Mouse (Mus musculus): ENCODE results near the gene Ipo4.

Gene Ipo4

GRCm38 (mm10) chr14:55629312-55629711 lies 6.4 kb downstream of the Ipo4 start:
- peak; percentile 67 for DNase-seq

- no peak for DNase-seq
Observed at GRCm38 (mm10) chr14:55628077-55628827, 7.5 kb downstream of the Ipo4 start.

GRCm38 (mm10) chr14:55618486-55619195 lies 17.1 kb downstream of the Ipo4 start:
- no peak for DNase-seq

GRCm38 (mm10) chr14:55617822-55618221 lies 17.9 kb downstream of the Ipo4 start, which contains the start of gene Rec8:
Gene Rec8, plus strand, starts transcription at chr14:55618037.
- peak; percentile 45 for DNase-seq

- no peak for DNase-seq
Observed at GRCm38 (mm10) chr14:55616844-55617243, 18.9 kb downstream of the Ipo4 start.

GRCm38 (mm10) chr14:55615876-55616275 lies 19.9 kb downstream of the Ipo4 start:
- no peak for DNase-seq

GRCm38 (mm10) chr14:55614565-55615178 lies 21.1 kb downstream of the Ipo4 start:
- DNase-seq, result no peak

- no peak for DNase-seq
Observed at GRCm38 (mm10) chr14:55613346-55613745, 22.4 kb downstream of the Ipo4 start.

- DNase-seq, result no peak
Observed at GRCm38 (mm10) chr14:55608339-55608738, 27.4 kb downstream of the Ipo4 start.

GRCm38 (mm10) chr14:55605743-55606459 lies 29.9 kb downstream of the Ipo4 start:
- no peak for DNase-seq

- DNase-seq, result no peak
Observed at GRCm38 (mm10) chr14:55604823-55605222, 30.9 kb downstream of the Ipo4 start.

GRCm38 (mm10) chr14:55603633-55604576 lies 31.9 kb downstream of the Ipo4 start:
- DNase-seq, result peak; percentile 97

- no peak for DNase-seq
Observed at GRCm38 (mm10) chr14:55603271-55603632, 32.5 kb downstream of the Ipo4 start, which contains the start of gene Irf9. Gene Irf9, plus strand, starts transcription at chr14:55603571.

- DNase-seq, result no peak
Observed at GRCm38 (mm10) chr14:55598521-55599390, 37.0 kb downstream of the Ipo4 start.

GRCm38 (mm10) chr14:55596036-55596690 lies 39.6 kb downstream of the Ipo4 start:
- no peak for DNase-seq

GRCm38 (mm10) chr14:55592226-55592625 lies 43.5 kb downstream of the Ipo4 start:
- peak; percentile 30 for DNase-seq

GRCm38 (mm10) chr14:55591331-55591891 lies 44.3 kb downstream of the Ipo4 start, which contains the start of gene Rnf31:
Gene Rnf31, plus strand, starts transcription at chr14:55591708.
- DNase-seq, result peak; percentile 98

GRCm38 (mm10) chr14:55590748-55591330 lies 44.9 kb downstream of the Ipo4 start, which contains the start of gene Psme2:
Gene Psme2, minus strand, starts transcription at chr14:55591113.
- DNase-seq, result peak; percentile 99

GRCm38 (mm10) chr14:55589771-55590448 lies 45.8 kb downstream of the Ipo4 start:
- no peak for DNase-seq
